Mouse (Mus musculus): ENCODE measurements around the gene Fxyd6. TPM values are rescaled to one million over a fixed set of nuclear protein-coding genes. Genes with fewer than 3 reads are reported as not detected.
A peak's percentile ranks its signal among the peaks of the same experiment; 100 is the strongest.

Fxyd6 gene
- total RNA-seq, 1 experiment = 98.9 TPM

DNA sequence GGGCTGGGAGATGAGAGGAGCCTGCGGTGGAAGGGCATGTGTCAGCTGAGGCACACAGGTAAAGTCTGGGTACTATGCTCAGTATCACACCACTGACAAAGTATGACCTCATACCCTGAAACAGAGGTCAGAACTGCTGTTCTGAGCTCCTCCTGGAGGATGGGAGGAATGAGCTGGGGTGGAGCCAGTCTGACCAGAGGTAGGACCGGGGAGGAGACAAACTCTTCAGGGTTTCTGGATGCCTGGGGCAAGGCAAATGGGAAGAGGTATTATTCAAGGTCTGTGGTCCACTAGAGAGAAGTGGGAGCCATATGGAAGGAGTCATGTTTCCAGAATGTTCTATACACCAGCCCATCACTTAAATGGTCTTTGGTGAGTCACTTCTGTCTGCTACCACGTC, 41.1 kb downstream of the Fxyd6 start:
- Histone ChIP-seq H3K4me1 (ENCODE audit: control insufficient read depth in 2 of 2, insufficient read depth in 2 of 2, low read length in 2 of 2, poor library complexity in 1 of 2) (0 out of 4 replicates have a peak, but pooled peaks cover 0 to 2% of the 10 kb centered on the region in 2 experiments), H3K36me3 (ENCODE audit: control insufficient read depth, insufficient read depth, low read length, poor library complexity, severe bottlenecking) (no peaks in the 10 kb centered on the region), H3K9me3 (ENCODE audit: control insufficient read depth, insufficient read depth, low read depth, low read length) (no peaks in the 10 kb centered on the region), H3K4me3 (ENCODE audit: insufficient read depth in 1 of 2, low read depth in 1 of 2, low read length in 2 of 2, poor library complexity in 1 of 2, severe bottlenecking in 1 of 2) (no peak overlapping the region), H3K27ac (ENCODE audit: insufficient read depth, low read depth, low read length, poor library complexity, severe bottlenecking) (no peak overlapping the region), H3K9ac (ENCODE audit: insufficient read depth, low read depth, low read length, poor library complexity, severe bottlenecking) (no peak overlapping the region)
- in situ Hi-C loops (cut with MboI; ENCODE audit: low sequenced_read_pairs in 2 of 2, unreplicated experiment in 2 of 2) = loop anchor here (5.0 to 10.0 kb wide), 3 partner anchors 106 to 186 kb away; no protein-coding TSS in a partner anchor
- no peak for TF ChIP-seq CHD2 (IDR thresholded peaks at IDR 0.05; ENCODE audit: low read depth, low read length)
- TF ChIP-seq ZNF384 (IDR thresholded peaks at IDR 0.05; ENCODE audit: low read depth, low read length) = no peak
- no peak for TF ChIP-seq MAFK (IDR thresholded peaks at IDR 0.05; ENCODE audit: insufficient read depth, low read depth, low read length)
- no peak for TF ChIP-seq ZC3H11A (IDR thresholded peaks at IDR 0.05; ENCODE audit: borderline replicate concordance, low read depth, low read length)
- TF ChIP-seq HCFC1 (IDR thresholded peaks at IDR 0.05; ENCODE audit: borderline replicate concordance, insufficient read depth, low read length) = no peak
- DNase-seq (ENCODE audit: low read depth, low spot score) = no peak

DNA sequence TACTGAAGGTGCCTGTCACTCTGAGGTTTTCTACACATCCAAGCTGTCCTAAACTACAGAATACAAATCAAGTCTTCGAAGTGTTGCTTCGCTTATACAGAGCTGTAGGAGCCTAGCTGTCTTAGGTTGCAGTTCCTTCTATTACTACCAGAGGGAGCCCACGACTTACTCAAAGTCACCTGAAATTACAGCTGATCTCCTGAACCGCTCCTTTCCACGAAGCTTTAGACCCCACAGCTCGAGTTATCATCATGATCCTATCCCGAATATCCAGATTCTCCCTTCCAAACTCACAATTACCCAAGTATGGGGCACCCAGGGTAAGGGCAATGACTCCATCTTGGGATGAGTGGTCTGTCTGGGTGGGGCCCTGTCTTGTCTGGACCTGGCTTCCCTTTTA, 41.8 kb downstream of the Fxyd6 start:
- Histone ChIP-seq H3K9me3 (ENCODE audit: control insufficient read depth, insufficient read depth, low read depth, low read length) (no peaks in the 10 kb centered on the region), H3K27ac (ENCODE audit: insufficient read depth, low read depth, low read length, poor library complexity, severe bottlenecking) (no peak overlapping the region), H3K4me3 (ENCODE audit: insufficient read depth in 1 of 2, low read depth in 1 of 2, low read length in 2 of 2, poor library complexity in 1 of 2, severe bottlenecking in 1 of 2) (no peak overlapping the region), H3K9ac (ENCODE audit: insufficient read depth, low read depth, low read length, poor library complexity, severe bottlenecking) (no peak overlapping the region; the same call in 1 of the 2 replicates), H3K36me3 (ENCODE audit: control insufficient read depth, insufficient read depth, low read length, poor library complexity, severe bottlenecking) (no peaks in the 10 kb centered on the region), H3K4me1 (ENCODE audit: control insufficient read depth in 2 of 2, insufficient read depth in 2 of 2, low read length in 2 of 2, poor library complexity in 1 of 2) (0 out of 4 replicates have a peak, but pooled peaks cover 0 to 1% of the 10 kb centered on the region in 2 experiments)
- in situ Hi-C loops (cut with MboI; ENCODE audit: low sequenced_read_pairs in 2 of 2, unreplicated experiment in 2 of 2) = loop anchor here (5.0 to 10.0 kb wide), 3 partner anchors 107 to 187 kb away; no protein-coding TSS in a partner anchor
- TF ChIP-seq ZNF384 (IDR thresholded peaks at IDR 0.05; ENCODE audit: low read depth, low read length) (no peak), ZC3H11A (IDR thresholded peaks at IDR 0.05; ENCODE audit: borderline replicate concordance, low read depth, low read length) (peak; percentile 37; the same call in 1 of the 2 replicates), MAFK (IDR thresholded peaks at IDR 0.05; ENCODE audit: insufficient read depth, low read depth, low read length) (no peak), CHD2 (IDR thresholded peaks at IDR 0.05; ENCODE audit: low read depth, low read length) (no peak), HCFC1 (IDR thresholded peaks at IDR 0.05; ENCODE audit: borderline replicate concordance, insufficient read depth, low read length) (no peak)
- DNase-seq (ENCODE audit: low read depth, low spot score) = no peak

DNA sequence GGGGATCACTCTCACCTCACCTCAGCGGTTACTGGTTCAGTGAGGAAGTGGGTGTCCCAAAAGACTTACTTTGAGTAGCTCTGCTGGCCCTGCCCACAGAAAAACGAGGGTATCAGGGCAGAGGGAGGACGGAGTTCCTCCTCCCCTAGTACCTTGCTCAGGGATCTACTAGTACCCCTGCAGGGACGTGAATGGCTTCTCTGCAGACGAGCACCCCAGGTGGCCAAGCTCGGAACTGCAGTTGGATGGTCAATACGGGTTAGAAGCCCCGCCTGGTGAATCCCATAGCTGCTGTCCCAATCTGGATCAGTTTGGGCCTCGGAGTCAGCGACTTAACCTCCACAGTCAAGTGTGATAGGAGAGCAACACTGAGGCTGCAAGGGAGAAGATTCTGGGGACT, 42.3 kb downstream of the Fxyd6 start:
- in situ Hi-C loops (cut with MboI; ENCODE audit: low sequenced_read_pairs in 2 of 2, unreplicated experiment in 2 of 2) = loop anchor here (5.0 to 10.0 kb wide), 3 partner anchors 107 to 187 kb away; no protein-coding TSS in a partner anchor
- DNase-seq (ENCODE audit: low read depth, low spot score) = peak; percentile 92
- Histone ChIP-seq H3K4me3 (ENCODE audit: insufficient read depth in 1 of 2, low read depth in 1 of 2, low read length in 2 of 2, poor library complexity in 1 of 2, severe bottlenecking in 1 of 2) (no peak overlapping the region), H3K9me3 (ENCODE audit: control insufficient read depth, insufficient read depth, low read depth, low read length) (no peaks in the 10 kb centered on the region), H3K36me3 (ENCODE audit: control insufficient read depth, insufficient read depth, low read length, poor library complexity, severe bottlenecking) (no peaks in the 10 kb centered on the region), H3K27ac (ENCODE audit: insufficient read depth, low read depth, low read length, poor library complexity, severe bottlenecking) (no peak overlapping the region), H3K4me1 (ENCODE audit: control insufficient read depth in 2 of 2, insufficient read depth in 2 of 2, low read length in 2 of 2, poor library complexity in 1 of 2) (no peaks in the 10 kb centered on the region), H3K9ac (ENCODE audit: insufficient read depth, low read depth, low read length, poor library complexity, severe bottlenecking) (no peak overlapping the region)
- peak; percentile 50; the same call in 1 of the 2 replicates for TF ChIP-seq HCFC1 (IDR thresholded peaks at IDR 0.05; ENCODE audit: borderline replicate concordance, insufficient read depth, low read length)
- no peak for TF ChIP-seq CHD2 (IDR thresholded peaks at IDR 0.05; ENCODE audit: low read depth, low read length)

DNA sequence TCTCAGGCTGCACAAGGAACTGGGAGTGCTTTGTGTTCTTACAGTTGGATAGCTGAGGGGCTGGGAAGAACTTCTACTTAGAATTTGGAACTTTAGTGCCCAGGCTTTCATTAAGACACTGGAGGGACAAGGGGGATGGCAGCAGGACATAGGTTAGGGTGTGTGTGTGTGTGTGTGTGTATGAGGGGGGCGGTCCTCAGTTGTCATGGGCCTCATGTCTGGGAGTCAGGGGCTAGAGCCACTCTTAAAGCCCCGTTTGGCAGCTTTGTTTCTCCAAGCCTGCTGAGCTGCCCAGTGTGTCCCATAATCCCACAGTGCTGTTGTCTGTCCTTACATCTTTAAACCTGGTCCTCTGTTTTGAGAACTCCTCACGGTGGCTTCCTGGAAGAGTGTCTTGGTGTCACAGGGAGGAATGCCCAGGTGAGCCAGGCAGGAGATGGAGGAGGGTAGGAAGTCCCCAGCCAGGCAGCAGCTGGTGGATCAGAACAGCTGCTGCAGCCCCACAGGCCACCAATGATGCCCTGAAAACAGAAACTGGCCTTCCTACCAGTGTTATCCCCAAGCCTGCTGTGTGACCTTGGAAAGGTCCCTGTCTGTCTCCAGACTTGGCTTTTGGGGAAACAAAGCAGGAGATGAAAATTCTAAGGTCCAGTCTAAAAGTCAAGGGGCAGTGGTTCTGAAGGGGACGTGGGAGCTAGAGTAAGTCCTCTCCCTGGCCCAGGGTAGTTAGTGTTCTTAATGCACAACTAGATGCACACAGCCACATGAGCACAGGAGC, 42.9 kb downstream of the Fxyd6 start:
- in situ Hi-C loops (cut with MboI; ENCODE audit: low sequenced_read_pairs in 2 of 2, unreplicated experiment in 2 of 2) = loop anchor here (5.0 to 10.0 kb wide), 3 partner anchors 108 to 188 kb away; no protein-coding TSS in a partner anchor
- no peak overlapping the region for H3K4me3 ChIP-seq (ENCODE audit: insufficient read depth in 1 of 2, low read depth in 1 of 2, low read length in 2 of 2, poor library complexity in 1 of 2, severe bottlenecking in 1 of 2)
- no peak overlapping the region for H3K27ac ChIP-seq (ENCODE audit: insufficient read depth, low read depth, low read length, poor library complexity, severe bottlenecking)
- TF ChIP-seq MAFK (IDR thresholded peaks at IDR 0.05; ENCODE audit: insufficient read depth, low read depth, low read length) (no peak), ZNF384 (IDR thresholded peaks at IDR 0.05; ENCODE audit: low read depth, low read length) (no peak), ZC3H11A (IDR thresholded peaks at IDR 0.05; ENCODE audit: borderline replicate concordance, low read depth, low read length) (no peak), HCFC1 (IDR thresholded peaks at IDR 0.05; ENCODE audit: borderline replicate concordance, insufficient read depth, low read length) (no peak), CHD2 (IDR thresholded peaks at IDR 0.05; ENCODE audit: low read depth, low read length) (no peak)
- H3K36me3 ChIP-seq (ENCODE audit: control insufficient read depth, insufficient read depth, low read length, poor library complexity, severe bottlenecking) = no peaks in the 10 kb centered on the region
- no peaks in the 10 kb centered on the region for H3K4me1 ChIP-seq (ENCODE audit: control insufficient read depth in 2 of 2, insufficient read depth in 2 of 2, low read length in 2 of 2, poor library complexity in 1 of 2)
- H3K9ac ChIP-seq (ENCODE audit: insufficient read depth, low read depth, low read length, poor library complexity, severe bottlenecking) = no peak overlapping the region
- H3K9me3 ChIP-seq (ENCODE audit: control insufficient read depth, insufficient read depth, low read depth, low read length) = no peaks in the 10 kb centered on the region
- no peak for DNase-seq (ENCODE audit: low read depth, low spot score)

All from ES-E14 (cell line).